Mouse (Mus musculus) heart, embryonic 11.5 days (tissue): ENCODE measurements around the gene Txnrd2. TPM values are rescaled to one million over a fixed set of nuclear protein-coding genes. Genes with fewer than 3 reads are reported as not detected.

ENCODE experiments used
- ATAC-seq: fragments of 200-750 bp; cut with Nextera tagmentation; replicated peaks from 2 replicates; pipeline ENCODE4 v1.8.0; 2017; ENCODE audit warnings: moderate library complexity; ENCODE audit not compliant: insufficient number of reproducible peaks, low FRiP score, low TSS enrichment
- H3K27ac ChIP-seq: fragments of 300-500 bp; sonication (generic); 2 replicates; pipeline ENCODE4 v1.5.1; 2014; ENCODE audit warnings: mild to moderate bottlenecking, low read depth, low read length
- H3K27me3 ChIP-seq: fragments of 300-500 bp; sonication (generic); 2 replicates; pipeline ENCODE4 v1.6.1; 2014; ENCODE audit warnings: mild to moderate bottlenecking, low read length, mixed read lengths; ENCODE audit not compliant: control insufficient read depth, insufficient read depth
- H3K36me3 ChIP-seq: fragments of 300-500 bp; sonication (generic); 2 replicates; pipeline ENCODE4 v1.6.1; 2014; ENCODE audit warnings: mild to moderate bottlenecking, low read length, moderate library complexity, mixed read lengths; ENCODE audit not compliant: control insufficient read depth, insufficient read depth
- H3K4me1 ChIP-seq: fragments of 300-500 bp; sonication (generic); 2 replicates; pipeline ENCODE4 v1.6.1; 2014; ENCODE audit warnings: low read length; ENCODE audit not compliant: control insufficient read depth, insufficient read depth
- H3K4me2 ChIP-seq: fragments of 300-500 bp; sonication (generic); 2 replicates; pipeline ENCODE4 v1.6.1; 2014; ENCODE audit warnings: mild to moderate bottlenecking, moderate library complexity
- H3K4me3 ChIP-seq: fragments of 300-500 bp; sonication (generic); 2 replicates; pipeline ENCODE4 v1.5.1; 2014; ENCODE audit warnings: low read depth, low read length
- H3K9ac ChIP-seq: fragments of 300-500 bp; sonication (generic); 2 replicates; pipeline ENCODE4 v1.6.1; 2014; ENCODE audit warnings: mild to moderate bottlenecking, low read depth, low read length, moderate library complexity
- H3K9me3 ChIP-seq: fragments of 300-500 bp; sonication (generic); replicated peaks from 2 replicates; pipeline ENCODE4 v1.6.1; 2016; ENCODE audit warnings: low read length; ENCODE audit not compliant: control insufficient read depth
- WGBS: fragments of 180-500 bp; shearing (Covaris S2); extraction: QIAGEN DNeasy Blood & Tissue Kit; methylation state at CpG from one replicate; pipeline ENCODE4 v1.1.7; 2014; ENCODE audit not compliant: insufficient replicate concordance; 5-methylcytosine and 5-hydroxymethylcytosine counted together
- polyA plus RNA-seq: library from polyadenylated mRNA; unstranded; fragments of >200 nt; fragmentation: Nextera tagmentation; extraction: Ambion mirVana; gene quantifications from 2 replicates; pipeline ENCODE4 v1.2.1, GENCODE M21; 2014

Txnrd2 gene
- polyA plus RNA-seq, 1 experiment from 2014 or later, result 32.8 TPM

DNA sequence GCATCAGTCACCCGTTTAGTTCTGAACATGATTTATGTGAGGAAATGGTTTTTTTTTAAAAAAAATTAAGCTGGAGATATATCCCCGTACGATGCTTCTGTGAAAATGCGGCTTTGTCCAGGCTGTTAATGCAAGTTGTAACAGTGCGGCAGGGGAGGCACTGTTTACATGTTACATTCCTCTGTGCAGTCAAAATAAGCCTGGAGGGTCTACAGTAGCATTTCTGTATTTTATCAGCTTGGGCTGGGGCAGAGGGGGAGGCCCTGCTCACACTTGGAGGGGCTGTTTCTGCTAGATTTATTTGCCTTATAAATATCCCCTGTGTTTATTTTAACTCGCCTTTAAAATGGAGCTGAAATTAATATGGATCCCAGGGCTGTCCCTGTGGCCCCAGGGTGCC, 21.9 kb downstream of the Txnrd2 start:
- no peak for ATAC-seq
- Histone ChIP-seq H3K4me2 (no peak overlapping the region), H3K4me3 (no peak overlapping the region), H3K9ac (no peak overlapping the region), H3K27ac (no peak overlapping the region), H3K27me3 (no peaks in the 10 kb centered on the region), H3K9me3 (no peaks in the 10 kb centered on the region), H3K4me1 (peaks cover 12% of the 10 kb centered on the region), H3K36me3 (no peaks in the 10 kb centered on the region)
- 58% methylated on average over 6 of the region's 6 CpGs for WGBS

DNA sequence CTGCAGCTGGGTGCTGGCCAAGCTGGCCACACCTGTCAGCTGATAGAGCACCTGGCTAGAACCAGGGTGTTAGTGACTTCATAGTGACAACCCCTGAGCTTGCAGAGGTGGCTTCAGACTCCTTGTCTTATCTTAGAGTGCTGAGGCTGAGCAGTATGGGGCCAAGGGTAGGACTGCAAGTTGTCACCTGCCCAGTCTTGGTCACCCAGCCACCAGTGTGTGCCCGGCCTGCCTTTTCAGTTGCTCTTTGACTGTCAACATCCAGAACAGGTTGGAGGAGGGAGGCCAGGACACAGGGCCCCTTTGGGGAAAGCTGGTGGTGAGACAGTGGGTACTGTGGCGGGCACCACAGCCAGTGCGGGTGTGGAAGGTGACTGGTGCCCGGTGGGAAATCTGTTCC, 22.8 kb downstream of the Txnrd2 start:
- 85% methylated on average over 4 of the region's 4 CpGs for WGBS
- no peaks in the 10 kb centered on the region for H3K9me3 ChIP-seq
- H3K4me3 ChIP-seq, result no peak overlapping the region
- ATAC-seq, result no peak
- H3K27ac ChIP-seq, result no peak overlapping the region
- H3K9ac ChIP-seq, result no peak overlapping the region
- H3K4me2 ChIP-seq, result no peak overlapping the region
- no peaks in the 10 kb centered on the region for H3K27me3 ChIP-seq
- peaks cover 15% of the 10 kb centered on the region for H3K4me1 ChIP-seq
- no peaks in the 10 kb centered on the region for H3K36me3 ChIP-seq

DNA sequence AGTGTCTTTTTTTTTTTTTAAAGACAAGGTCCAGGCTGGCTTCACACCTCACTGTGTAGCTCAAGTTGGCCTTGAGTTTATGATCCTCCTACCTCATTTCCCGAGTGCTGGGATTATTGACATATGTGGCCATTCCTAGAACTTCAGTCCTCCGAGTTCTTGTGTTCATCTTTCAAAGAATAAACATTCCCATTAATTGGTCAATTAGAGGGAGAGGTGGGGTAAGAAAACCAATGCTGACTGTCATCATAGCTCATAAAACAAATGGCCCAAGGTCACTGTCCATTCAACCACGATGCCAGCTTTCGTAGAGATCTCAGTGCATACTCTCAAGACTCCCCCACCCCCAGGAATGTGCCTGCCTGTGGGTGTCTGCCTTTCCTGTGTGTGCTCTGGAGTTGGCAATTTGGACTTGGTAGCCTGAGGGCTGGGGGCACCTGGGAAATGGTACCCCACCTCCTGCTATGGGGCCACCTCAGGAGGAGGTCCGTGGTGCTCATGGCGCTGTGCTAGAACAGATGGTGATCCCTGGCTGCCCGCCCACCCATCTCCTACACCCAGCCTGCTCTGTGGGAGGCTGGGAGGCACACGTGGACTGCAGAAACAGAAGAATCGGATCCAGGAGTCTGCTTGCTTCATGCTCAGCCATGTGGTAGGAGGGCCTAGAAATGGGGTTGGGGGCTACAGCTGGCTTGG, 25.4 kb downstream of the Txnrd2 start:
- 63% methylated on average over 9 of the region's 9 CpGs for WGBS
- Histone ChIP-seq H3K27me3 (no peaks in the 10 kb centered on the region), H3K4me3 (no peak overlapping the region), H3K4me2 (no peak overlapping the region), H3K27ac (no peak overlapping the region), H3K4me1 (peaks cover 15% of the 10 kb centered on the region), H3K9ac (peak overlapping the region; percentile 28; the same call in 1 of the 2 replicates), H3K9me3 (no peaks in the 10 kb centered on the region), H3K36me3 (no peaks in the 10 kb centered on the region)
- no peak for ATAC-seq

DNA sequence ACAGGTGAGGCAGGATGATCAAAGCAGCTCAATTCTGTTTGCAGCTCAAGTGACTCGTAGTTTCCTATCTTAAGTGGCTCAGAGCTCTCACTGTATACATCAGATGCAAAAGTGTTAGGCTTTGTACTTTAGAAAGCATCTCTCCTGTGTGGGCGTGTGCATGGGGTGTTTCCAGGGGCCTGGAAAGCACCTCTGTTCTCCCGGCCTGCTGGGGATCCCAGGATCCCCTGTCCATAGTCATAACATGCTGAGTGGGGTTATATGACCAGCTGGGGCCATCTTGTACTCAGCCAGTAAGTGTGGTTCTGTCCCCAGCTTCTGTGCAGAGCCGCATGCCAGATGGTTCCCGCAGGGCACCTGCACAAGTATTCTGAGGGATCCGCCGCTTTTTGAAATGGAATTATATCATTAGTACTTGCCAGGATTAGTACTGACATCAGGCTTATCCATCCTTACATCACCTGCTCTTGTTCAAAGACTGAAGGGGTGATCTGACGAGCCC, 26.2 kb downstream of the Txnrd2 start:
- H3K27me3 ChIP-seq, result no peaks in the 10 kb centered on the region
- H3K4me3 ChIP-seq, result no peak overlapping the region
- H3K36me3 ChIP-seq, result 0 out of 2 replicates have a peak, but pooled peaks cover 2% of the 10 kb centered on the region
- no peak overlapping the region for H3K9ac ChIP-seq
- 82% methylated on average over 8 of the region's 8 CpGs for WGBS
- no peak overlapping the region for H3K27ac ChIP-seq
- H3K4me2 ChIP-seq, result no peak overlapping the region
- H3K4me1 ChIP-seq, result peaks cover 15% of the 10 kb centered on the region
- H3K9me3 ChIP-seq, result no peaks in the 10 kb centered on the region
- no peak for ATAC-seq

DNA sequence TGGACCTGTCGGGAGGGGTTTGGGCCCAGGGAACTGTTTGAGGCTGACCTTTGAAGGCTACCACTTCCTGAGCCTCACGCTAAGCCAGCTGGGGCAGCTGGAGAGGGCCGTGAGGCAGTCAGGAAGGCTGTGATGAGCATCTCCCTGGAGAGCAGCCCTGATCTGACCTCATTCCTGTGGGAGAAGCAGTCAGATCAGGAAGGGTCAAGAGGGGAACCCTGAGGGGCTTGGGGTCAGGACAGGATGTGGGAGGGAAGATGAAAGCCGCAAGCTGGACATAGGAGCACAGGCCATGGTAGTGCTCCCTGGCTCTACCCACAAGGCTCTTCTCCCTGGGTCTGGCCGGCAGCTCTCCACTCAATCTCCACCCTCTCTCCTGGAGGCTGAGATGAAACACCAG, 27.7 kb downstream of the Txnrd2 start:
- H3K9ac ChIP-seq, result no peak overlapping the region
- 33% methylated on average over 5 of the region's 5 CpGs for WGBS
- peaks cover 10% of the 10 kb centered on the region for H3K4me1 ChIP-seq
- no peak overlapping the region for H3K27ac ChIP-seq
- H3K4me3 ChIP-seq, result no peak overlapping the region
- no peaks in the 10 kb centered on the region for H3K27me3 ChIP-seq
- 0 out of 2 replicates have a peak, but pooled peaks cover 2% of the 10 kb centered on the region for H3K36me3 ChIP-seq
- H3K9me3 ChIP-seq, result no peaks in the 10 kb centered on the region
- no peak overlapping the region for H3K4me2 ChIP-seq
- ATAC-seq, result no peak

DNA sequence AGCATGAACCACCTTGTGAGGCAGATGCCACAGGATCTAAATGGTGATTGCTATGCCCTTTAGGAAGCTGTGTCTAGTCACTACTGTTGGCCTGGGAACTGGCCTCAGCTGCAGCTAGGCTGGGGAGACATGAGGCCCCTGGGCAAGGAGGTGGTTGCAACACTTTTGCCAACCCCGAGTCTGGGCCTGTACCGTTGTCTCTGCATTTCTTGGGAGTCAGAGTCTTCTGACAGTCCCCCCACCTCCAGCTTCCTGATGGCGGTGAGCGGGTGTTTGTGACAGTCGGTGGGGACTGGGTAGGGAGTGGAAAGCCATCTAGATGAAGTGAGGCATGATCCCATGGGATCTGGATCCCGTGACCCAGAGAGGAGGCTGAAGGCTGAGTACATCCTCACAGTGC, 29.2 kb downstream of the Txnrd2 start:
- Histone ChIP-seq H3K4me1 (peaks cover 24% of the 10 kb centered on the region), H3K27me3 (no peaks in the 10 kb centered on the region; the same call in 1 of the 2 replicates), H3K4me3 (no peak overlapping the region), H3K9me3 (no peaks in the 10 kb centered on the region), H3K9ac (no peak overlapping the region), H3K4me2 (no peak overlapping the region), H3K27ac (no peak overlapping the region), H3K36me3 (0 out of 2 replicates have a peak, but pooled peaks cover 2% of the 10 kb centered on the region)
- 83% methylated on average over 6 of the region's 6 CpGs for WGBS
- no peak for ATAC-seq

DNA sequence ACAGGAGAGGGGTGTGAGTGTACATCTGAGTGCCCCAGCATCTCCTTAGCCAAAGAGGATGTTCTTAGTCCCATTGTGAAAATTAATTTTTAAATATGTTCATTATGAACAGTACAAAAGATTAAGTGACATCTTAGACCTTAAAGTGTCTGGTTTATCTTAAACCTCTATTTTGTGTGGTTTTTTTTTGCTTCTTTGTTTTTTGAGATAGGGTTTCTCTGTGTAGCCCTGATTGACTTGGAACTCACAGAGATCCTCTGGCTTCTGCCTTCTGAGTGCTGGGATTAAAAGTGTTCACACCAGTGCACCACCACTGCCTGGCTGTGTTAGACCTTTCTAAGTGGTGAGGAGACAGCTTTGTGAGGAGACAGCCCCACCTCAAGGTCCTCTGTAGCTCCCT, 32.5 kb downstream of the Txnrd2 start:
- Histone ChIP-seq H3K27me3 (no peaks in the 10 kb centered on the region; the same call in 1 of the 2 replicates), H3K4me2 (no peak overlapping the region), H3K36me3 (0 out of 2 replicates have a peak, but pooled peaks cover 2% of the 10 kb centered on the region), H3K4me1 (peaks cover 21% of the 10 kb centered on the region), H3K9me3 (no peaks in the 10 kb centered on the region), H3K27ac (no peak overlapping the region), H3K9ac (no peak overlapping the region), H3K4me3 (no peak overlapping the region)
- no peak for ATAC-seq

DNA sequence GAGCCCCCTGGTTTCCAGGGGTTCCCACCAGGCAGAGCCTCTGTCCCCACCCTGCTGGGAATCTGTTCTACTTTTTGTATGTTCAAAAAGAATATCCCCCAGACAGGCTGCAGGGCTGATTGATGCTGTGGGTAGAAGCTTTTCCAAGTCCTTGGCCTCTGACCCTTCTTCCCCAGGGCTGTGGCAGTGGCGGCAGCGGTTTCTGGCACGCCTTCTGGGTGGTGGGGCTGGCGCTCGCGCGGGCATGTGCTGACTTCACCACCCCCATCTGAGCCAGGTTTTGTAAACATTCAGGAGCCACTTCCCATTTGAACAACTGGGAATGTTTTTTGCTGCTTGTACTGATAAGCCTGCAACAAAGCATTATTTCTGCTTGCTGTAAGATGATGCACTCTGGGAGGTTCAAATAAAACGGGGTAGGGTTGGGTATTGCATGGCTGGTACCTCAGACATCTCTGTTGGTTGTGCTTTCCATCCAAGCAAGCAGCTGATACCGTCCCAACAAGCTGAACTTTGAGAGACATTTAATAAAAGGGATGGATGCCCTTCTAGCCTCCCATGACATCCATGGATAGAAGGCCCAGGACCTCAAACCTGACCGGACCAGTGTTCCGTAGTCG, 33.3 kb downstream of the Txnrd2 start:
- no peaks in the 10 kb centered on the region for H3K9me3 ChIP-seq
- no peak; the same call in 1 of the 2 replicates for ATAC-seq
- H3K4me3 ChIP-seq, result peak overlapping the region; percentile 16; the same call in 1 of the 2 replicates
- H3K4me1 ChIP-seq, result peaks cover 20% of the 10 kb centered on the region
- H3K36me3 ChIP-seq, result 0 out of 2 replicates have a peak, but pooled peaks cover 2% of the 10 kb centered on the region
- WGBS, result 17% methylated on average over 12 of the region's 12 CpGs
- peak overlapping the region; percentile 58 for H3K4me2 ChIP-seq
- 0 out of 2 replicates have a peak overlapping the region, but pooled peaks have one; percentile 15 for H3K27ac ChIP-seq
- 0 out of 2 replicates have a peak overlapping the region, but pooled peaks have one; percentile 34 for H3K9ac ChIP-seq
- H3K27me3 ChIP-seq, result no peaks in the 10 kb centered on the region; the same call in 1 of the 2 replicates
